Mouse (Mus musculus): ENCODE measurements around the gene Tctn1.

Tctn1 gene

DNA sequence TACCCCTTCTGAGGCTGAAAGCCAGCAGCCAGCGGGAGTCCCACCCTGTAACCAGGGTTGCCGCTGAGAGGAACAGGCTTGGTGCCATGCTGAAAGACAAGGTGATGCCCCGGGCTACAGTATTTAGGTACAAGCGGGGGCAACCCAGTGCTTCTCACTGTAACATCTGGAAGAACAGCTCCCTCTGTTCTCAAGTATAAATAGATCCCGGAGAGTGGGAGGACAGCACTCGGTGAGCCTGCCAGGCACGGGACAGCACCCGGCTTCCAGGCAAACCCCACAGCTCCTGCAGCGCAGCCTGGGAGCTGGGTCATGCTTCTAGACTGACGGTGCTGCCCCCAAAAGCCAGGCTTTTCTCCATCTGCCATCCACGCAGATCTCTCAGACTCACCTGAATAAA lies 16.7 kb downstream of the Tctn1 start:
- DNase-seq (ENCODE audit: low read depth, low spot score) = no peak

DNA sequence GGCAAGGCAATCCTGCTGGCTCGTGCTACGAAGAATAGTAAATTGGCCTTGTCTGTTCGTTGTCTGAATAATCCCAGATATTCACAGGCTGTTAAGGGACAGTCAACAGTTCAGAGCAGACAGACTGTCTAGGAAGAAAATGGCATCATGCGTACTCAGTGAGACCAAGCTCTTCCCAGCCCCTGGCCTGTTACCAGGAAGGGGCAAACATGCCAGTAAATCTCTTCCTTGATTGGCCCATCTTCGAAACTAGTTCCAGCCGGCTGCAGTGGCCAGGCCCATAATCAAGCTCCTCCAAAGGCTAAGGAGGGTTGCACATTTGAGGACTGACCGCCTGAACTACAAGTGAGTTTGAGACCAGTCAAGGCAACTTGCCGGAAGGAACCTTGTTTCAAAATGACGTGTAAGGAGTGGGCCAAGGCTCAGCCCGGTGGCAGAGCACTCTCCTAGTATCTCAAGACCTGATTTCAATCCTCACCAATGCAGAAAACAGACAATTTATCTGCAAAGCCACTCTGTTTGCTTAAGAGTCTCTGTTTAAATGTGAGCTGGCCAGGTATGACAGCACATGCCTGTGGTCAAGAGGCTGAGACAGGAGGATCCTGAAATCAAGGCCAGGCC lies 17.6 kb downstream of the Tctn1 start:
- no peak for DNase-seq (ENCODE audit: low read depth, low spot score)

DNA sequence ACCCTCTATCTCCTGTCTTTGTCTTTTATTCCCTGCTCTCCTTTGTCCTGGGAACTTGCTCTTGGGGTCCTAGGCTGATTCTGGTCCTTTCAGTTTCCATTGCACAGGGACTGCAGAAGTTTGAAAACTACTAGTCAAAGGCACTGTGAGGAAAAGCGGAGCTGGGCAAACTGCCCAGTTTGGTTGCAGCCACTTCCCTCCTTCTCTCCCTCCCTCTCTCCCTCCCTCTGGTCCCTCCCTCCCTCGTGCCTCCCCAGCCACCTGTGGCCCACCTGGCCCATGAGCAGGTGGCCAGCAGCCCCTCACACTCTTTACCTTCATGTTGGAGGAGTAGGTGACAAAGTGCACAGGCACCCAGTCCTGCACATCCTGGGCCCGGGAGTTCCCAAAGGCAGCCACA lies 19.1 kb downstream of the Tctn1 start:
- DNase-seq (ENCODE audit: low read depth, low spot score) = no peak

DNA sequence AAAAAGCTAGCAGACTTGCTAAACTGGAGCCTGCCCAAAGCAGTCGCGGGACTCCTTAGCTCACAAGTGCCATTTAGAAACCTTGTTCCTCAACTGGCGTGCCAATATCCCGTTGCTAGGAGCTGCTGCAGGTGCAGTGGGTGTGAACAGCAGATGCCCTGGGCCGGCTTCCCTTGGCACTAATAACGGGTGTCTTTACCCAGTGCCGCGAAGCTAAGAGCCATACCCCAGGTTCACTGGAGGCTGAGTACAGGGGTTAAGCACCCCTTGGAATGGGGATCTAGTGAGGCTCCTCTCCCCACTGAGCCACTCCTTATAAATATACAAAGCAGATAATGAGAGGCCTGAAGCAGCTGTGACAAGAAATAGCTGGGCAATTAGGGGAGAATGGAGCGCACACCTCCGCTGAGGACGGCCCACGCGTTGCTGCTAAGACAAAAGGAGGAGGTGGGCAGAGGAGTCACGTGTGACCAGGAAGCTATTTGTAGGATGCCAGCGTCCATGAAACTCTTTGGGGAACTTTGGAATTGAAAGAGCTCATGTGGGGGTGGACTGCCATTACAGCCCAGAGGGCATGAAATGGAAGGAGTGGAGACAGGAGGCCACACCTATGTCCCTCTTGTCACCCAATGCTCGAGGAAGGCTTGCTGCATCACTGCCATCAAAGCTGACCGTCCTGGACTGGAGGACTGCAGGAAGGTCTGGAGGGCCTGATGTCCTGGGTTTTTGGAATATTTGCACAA lies 20.3 kb downstream of the Tctn1 start:
- DNase-seq (ENCODE audit: low read depth, low spot score) = no peak

DNA sequence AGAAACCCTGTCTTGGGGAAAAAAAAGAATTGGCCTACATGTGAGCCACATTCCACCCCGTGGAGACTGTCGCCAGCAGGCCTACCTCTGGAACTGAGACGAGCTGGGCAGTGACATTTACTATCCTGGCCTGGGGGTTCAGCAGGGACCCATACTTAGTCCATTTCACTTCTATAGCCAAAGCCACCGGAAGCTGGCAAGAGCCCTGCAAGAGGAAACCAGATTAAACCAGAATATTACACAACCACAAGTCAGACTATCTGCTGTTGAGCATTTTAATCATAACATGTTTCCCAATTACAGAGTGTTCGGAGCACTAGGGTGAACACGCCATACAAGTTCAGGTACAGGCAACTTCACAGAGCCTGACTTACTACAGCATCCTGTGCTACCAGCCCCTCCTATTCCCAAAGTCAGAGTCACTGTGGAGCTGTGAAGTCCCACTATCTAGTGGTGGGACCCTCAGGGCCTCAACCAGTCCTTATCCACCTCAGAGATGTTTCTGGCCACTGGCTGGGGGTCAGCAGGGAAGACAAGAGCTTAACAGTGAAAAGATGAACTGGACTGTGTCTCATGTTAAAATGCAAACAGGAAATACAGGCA lies 21.6 kb downstream of the Tctn1 start:
- DNase-seq (ENCODE audit: low read depth, low spot score) = no peak

DNA sequence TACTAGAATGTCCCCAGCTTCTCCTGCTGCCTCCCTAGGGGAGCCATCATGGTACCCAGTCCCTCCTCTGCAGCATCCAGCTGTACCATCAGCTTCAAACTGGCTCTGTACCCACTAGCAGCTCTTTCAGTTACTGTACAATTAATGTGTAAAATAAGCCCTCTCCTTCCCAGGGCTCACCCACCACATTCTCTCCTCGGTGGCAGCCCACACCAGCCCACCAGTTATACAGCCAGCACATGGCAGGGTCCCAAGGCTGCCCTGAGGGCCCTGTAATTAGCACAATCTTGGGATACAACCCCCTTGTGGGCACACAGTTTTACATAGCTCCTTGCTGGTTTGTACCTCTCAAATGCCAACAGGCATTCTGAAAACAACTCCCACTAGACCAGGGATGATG lies 23.3 kb downstream of the Tctn1 start:
- DNase-seq (ENCODE audit: low read depth, low spot score) = no peak

DNA sequence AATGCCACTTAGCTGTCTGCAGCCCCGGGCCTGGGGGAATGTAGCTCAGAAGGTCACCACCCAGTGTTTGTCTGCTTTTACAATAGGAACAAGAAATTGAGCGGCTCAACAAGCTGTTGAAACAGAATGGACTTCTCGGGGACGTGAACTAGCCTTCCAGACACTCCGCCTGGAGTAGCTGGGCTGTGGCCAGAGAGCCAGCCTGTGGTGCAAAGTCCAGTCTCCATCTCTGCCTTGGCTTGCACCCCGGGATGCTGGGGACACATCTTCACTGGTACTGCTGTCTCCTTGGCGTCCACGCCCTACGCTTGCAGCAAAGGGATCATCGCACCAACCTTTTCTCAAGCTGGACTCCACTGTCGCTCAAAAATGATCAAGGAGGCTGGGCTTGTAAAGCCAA lies 23.7 kb downstream of the Tctn1 start:
- no peak for DNase-seq (ENCODE audit: low read depth, low spot score)

DNA sequence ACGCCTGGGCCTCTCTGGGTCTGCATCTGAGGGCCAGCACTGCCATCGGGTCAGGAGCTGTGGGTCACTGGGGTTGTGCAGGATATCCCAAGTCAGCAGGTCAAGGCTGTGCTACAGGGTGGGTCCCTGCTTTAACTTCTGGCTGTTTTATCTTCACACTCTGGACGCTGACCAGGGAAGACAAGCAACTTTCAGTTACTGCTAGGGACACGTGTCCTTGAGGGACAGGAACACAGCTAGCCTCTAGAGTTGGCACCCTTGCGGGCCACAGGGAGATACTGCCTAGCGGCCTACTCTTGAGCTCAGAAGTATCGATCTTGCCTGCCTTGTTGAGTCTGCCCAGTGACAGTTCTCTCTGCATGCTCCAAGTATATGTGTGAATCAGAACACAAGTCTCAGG lies 24.6 kb downstream of the Tctn1 start:
- DNase-seq (ENCODE audit: low read depth, low spot score) = no peak

DNA sequence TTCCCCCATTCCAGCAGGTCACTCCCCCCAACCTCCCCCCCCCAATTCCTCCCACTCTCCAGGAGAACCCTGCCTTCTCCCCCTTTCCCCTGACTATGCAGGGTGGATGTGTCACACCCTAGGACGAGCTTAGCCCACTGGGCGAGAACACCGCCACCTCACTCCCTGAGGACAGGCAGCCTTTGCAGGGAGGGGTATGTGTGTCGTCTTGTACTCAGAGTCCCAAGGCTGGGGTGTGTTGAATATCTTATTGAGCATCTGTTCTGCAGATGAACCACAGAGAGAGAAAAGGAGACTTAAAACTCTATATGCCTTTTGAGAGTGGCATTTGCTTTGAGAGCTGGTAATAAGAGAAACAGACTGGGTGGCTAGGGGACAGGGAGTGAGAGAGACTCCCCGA lies 27.1 kb downstream of the Tctn1 start:
- DNase-seq (ENCODE audit: low read depth, low spot score) = no peak

DNA sequence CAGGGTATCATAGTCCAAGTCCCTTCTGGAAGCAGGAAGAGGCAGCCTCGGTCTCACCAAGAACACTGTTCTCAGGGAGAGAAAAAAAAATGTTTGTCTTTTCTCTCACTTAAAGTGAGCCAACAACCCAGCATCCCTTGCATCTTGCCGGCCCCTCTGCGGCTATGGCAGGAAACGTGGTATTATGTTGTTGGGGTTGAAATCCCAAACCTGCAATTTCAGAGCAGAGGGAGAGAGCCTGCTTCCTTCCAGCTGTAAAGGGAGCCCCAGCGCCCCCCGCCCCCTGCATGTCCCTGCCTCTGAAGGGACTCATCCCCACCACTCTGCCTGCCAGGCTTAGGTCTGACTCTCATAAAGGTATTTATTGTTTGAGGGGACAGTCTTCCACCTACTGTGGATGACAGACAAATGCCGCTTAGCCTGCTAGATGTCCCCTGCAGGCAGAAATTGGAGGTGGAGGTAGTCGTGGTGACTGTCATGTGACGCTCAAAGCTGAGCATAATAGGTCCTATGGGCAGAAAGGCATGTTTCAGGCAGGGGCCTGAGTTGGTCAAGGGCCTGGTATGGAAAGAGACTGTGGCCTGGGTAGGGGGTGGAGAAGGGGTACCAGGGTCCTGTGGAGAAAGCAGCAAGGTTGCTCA lies 28.9 kb downstream of the Tctn1 start:
- DNase-seq (ENCODE audit: low read depth, low spot score) = no peak

DNA sequence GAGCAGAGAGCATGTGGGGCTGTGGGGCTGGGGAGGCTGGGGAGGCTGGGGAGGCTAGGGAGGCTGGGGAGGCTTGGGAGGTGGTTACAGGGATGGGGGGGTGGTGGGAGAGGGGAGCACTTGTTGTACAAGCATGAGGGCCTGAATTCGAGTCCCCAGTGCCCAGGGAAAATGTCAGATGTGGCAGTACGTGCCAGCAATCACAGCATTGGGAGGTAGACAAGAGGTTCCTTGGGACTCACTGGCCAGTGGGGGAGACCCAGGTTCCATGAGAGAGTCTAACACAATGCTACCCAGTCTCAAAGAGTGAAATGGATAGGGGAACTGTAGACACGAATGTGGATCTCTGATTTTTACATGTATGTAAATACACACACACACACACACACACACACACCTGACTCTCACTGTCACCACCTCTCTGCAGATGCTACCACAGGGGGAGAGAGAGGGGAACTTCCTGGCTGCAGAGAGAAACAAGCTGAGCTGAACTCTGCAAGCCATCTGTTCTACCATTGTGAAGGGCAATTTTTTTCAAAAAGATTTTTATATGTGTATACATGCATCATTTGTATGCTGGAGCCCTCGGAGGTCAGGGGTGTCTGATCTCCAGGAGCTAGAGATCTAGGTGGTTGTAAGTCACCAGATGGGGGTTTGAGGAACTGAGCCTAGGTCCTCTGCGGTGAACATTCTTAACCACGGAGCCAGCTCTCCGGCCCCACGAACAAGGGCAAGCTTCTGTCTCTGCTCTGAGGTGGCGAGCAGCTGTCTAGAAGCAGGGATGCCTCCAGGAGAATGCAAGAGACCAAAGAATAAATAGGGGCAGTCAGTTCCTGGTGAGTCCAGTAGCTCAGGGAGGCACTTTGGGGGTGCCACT lies 29.7 kb downstream of the Tctn1 start:
- no peak for DNase-seq (ENCODE audit: low read depth, low spot score)

DNA sequence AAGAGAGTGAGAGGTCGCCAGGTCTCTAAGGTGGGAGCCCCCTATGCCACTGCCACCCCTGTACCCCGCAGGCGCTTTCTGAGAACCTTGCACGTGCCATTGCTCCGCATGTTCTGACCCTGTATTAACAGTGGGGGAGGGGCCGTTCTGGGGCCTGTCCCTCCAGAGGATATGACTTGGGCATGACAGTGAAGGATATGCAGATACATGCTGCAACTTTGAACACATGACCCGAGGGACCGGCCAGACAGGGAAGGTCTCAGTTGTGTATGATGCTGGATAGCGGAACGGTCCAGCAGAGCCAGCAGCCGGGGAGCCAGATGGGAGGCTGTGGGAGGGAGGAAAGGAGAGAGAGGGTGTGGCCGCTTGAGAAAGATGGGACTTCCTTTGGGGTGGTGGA lies 30.6 kb downstream of the Tctn1 start:
- no peak for DNase-seq (ENCODE audit: low read depth, low spot score)

DNA sequence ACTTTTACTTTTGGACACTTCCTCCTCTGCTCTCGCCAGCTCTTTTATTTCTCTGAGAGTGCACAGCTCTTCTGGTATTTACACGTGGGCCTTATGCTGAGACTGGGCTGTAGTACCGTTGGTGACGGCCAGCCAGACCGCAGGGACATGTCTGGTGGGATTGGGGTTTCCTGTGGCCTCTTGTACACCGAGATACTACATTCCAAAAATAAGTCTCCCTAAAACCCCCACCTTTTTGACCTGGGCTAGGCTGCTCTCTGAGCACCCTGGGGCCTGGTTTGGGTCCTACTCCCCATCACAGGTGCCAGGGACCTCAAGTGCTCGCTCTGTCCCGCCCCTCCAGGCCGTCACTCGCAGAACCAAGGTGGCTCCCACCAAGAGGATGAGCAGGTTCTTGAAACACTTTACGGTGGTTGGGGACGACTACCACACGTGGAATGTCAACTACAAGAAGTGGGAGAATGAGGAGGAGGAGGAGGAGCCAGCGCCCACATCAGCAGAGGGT lies 31.1 kb downstream of the Tctn1 start:
- DNase-seq (ENCODE audit: low read depth, low spot score) = no peak

DNA sequence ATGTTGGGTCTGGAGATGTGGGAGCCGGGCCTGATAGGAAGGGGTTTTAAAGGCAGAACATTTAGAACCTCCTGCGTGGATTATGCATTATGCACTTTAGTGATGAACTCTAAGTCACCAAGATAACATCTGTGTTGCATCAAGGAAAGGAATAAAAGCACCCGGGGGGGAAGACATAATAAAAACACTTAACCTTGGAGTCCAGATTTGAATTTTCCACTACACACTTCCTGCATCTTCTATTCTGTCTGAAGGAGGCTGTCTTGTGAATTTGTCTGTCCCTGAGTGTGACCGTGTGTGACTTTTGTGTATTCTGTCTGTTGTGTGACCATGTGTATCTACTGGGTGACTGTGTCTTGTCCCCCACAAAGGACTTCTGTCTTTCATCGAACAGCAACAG lies 32.3 kb downstream of the Tctn1 start:
- DNase-seq (ENCODE audit: low read depth, low spot score) = no peak

DNA sequence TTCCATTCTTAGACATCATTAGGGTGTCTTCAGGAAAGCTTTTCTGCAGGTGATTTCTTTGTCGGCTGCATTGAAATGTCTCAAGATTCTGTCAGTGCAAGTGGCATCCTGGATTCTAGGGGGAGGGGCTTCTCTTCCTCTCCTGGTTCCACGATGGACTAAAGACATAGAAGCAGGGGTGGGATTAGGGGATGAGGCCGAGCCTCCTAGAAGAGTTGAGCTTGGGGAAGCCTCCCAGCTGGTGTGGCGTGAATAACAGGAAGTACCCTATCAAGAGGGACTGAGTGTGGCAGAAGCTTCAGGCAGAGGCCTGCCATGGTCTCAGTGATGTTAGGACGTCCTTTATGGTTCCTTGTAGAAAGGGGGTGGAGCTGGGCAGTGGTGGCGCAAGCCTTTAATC lies 32.8 kb downstream of the Tctn1 start:
- no peak for DNase-seq (ENCODE audit: low read depth, low spot score)

DNA sequence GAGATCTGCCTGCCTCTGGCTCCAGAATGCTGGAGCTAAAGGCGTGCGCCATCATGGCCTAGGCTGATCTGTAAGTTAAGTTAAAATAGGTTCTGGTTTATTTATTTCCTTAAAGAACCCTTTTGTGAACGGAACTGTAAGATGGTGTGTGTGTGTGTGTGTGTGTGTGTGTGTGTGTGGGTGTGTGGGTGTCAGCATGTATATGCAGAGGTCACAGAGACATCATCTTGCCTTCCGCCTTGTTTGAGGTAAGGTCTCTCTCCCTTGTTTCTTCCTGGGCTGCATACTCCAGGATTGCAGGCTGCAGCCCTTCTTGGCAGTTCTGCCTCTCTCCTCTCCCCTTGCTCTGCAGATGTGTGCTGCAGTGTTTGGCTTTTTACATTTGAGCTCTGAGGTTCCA lies 33.4 kb downstream of the Tctn1 start:
- DNase-seq (ENCODE audit: low read depth, low spot score) = no peak

DNA sequence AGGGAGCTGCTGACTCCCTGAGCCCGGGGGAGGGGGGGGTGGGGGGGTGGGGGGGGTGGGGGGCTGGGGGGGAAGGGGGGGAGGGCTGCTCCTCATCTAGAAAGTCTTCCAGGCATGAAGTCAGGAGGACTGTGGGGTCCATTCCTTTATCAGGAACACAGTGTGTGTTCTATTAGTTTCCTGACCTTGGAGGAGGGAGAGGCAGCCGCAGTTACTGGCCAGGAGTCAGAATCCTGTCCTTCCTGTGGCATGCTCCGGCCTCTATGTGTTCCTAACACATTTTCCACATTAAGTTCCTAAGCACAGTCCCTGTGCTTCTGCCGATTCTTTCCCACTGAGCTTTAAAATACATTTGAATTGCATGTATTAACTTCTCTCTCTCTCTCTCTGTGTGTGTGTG lies 35.5 kb downstream of the Tctn1 start:
- DNase-seq (ENCODE audit: low read depth, low spot score) = no peak

DNA sequence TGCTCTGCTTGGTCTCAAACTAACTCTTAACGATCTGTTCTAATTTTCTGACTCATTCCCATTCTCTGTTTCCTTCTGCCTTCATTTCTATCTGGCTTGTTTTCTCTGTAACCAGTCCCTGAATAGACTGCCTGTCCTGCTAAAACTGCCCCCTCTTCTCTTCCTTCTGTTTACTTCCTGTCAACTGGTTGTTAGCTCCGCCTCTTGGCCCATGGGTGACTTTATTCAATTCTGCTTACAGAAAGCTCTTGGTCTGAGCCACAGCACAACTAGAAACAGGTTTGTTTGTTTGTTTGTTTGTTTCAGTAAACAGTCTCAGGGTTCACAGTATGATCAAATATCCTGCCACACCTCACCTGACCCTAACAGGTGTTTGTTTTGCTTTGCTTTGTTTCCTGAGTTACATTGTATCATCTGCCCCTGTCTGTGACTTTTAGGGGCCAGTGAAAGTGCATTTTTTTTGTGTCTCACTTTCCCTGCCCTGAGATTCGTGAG lies 35.9 kb downstream of the Tctn1 start:
- no peak for DNase-seq (ENCODE audit: low read depth, low spot score)

DNA sequence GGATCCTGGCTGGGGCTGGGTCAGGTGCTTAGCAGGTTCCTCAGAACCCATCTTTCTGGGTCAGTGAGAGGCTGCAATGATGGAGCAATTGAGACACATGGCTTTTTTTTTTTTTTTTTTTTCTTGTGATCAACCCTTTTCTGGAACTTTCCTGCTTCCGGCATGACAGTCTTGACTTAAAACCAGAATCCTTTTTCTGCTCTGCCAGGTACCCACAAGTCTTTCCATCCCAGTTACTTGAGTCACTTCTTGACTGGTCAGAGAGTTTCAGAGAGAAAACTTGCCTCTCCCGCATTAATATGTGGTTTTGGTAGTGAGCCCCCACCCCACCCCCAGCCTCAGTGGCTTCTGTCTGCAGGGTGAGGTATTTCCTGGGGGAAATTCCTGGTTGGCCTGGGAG lies 40.0 kb downstream of the Tctn1 start:
- no peak for DNase-seq (ENCODE audit: low read depth, low spot score)

DNA sequence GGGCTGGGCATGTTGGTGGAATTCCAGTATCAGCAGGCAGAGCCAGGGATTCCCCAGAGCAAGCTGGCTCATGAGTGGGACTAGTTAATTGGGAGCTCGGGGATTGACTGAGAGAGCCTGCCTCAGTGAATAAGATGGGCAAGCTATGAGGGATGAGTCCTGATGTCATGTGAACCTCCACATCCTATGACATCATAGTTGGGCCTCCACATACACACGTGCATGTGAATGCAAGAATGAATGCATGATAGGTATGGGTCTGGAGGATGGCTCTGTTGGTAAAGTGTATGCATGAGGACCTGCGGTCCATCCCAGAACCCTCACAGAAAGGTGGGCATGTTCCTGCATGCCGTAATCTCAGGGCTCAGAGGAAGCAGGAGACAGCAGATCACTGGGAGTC lies 43.2 kb downstream of the Tctn1 start:
- no peak for DNase-seq (ENCODE audit: low read depth, low spot score)

All from ES-CJ7 (cell line).